Mouse (Mus musculus): ENCODE data around the gene Hamp. TPM values are rescaled to one million over a fixed set of nuclear protein-coding genes. Genes with fewer than 3 reads are reported as not detected.
"Not testable (repeated sequence)": the region's sequence is repeated elsewhere in the genome, so short reads cannot be mapped to it uniquely, and the experiment has no call there.

The Hamp gene
- total RNA-seq, 2 experiments from 2014 or later = not detected

DNA sequence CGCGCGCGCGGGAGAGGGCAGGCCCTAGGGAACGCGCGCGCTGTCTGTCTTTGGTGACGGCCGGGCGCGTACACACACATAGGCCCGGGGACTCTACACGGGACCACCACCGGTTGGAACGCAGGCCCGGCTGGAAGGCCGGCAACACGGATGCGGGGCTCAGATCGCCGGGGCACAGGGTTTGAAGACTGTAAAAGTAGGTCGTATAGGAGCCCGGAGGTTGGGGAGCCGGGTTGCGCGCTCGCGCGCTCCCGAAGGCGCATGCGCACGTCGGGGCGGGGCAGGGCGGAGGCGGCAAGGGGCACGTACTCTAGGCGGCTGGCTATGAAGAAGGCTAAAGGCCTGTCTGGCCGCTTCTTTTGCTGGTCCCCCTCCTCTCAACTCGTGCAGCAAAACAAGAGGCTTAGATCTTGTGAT, 13.5 kb upstream of the Hamp start:
- peak; percentile 76 for ATAC-seq (replicated peaks; ENCODE audit: low FRiP score, poor library complexity, severe bottlenecking)

DNA sequence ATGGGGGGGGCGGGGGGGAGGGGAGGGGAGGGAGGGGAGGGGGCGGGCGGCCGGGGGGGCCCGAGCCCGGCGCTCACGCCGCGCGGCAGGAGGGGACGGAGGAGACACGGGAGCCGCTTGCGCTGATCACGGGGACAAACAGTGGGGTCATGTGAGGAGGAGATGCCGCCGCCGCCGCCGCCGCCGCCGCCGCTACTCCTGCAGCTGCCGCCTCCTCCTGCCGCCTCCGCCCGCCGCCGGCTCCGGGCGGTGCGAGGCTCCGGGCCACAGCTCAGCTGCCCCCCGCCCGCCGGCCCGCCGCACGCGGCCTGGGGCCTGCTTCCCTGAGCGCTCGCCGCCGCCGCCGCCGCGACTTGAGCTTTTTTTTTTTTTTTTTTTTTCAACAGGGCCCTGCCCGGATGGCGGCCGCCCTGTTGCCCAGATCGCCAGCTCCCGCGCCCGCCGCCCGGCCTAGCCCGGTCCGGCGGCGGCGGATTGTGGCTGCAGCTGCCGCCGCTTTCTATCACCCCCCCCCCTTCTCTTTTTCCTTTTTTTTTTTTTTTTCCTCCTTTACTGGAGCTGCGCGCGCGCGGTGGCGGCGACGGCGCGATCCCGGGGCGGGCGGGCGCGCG, 13.0 kb upstream of the Hamp start, which contains the start of gene Usf2:
Gene Usf2, minus strand, starts transcription at position 48 of the 611 bp plus-strand sequence.
- 0 out of 2 replicates have a peak, but pooled peaks have one; percentile 32 for ATAC-seq (replicated peaks; ENCODE audit: low FRiP score, poor library complexity, severe bottlenecking)

DNA sequence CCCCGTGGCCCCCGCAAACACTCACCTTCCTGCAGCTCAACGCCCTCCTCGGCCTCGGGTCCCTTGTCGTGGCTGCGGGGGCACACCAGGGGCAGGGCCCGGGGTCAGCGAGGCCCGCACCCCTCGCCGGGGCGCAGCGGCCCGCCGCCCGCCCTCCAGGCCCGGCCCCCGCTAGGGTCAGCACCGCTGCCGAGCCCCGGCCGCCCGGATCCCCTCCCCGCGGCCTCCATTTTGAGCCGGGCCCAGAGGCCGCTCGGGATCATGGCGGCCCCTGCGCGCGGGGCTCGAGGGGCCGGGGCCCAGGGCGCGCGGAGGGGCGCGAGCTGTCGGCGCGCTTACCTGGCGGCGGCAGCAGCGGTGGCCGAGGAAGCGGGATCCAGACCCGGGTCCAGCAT, 12.5 kb upstream of the Hamp start:
- no peak for ATAC-seq (replicated peaks; ENCODE audit: low FRiP score, poor library complexity, severe bottlenecking)

DNA sequence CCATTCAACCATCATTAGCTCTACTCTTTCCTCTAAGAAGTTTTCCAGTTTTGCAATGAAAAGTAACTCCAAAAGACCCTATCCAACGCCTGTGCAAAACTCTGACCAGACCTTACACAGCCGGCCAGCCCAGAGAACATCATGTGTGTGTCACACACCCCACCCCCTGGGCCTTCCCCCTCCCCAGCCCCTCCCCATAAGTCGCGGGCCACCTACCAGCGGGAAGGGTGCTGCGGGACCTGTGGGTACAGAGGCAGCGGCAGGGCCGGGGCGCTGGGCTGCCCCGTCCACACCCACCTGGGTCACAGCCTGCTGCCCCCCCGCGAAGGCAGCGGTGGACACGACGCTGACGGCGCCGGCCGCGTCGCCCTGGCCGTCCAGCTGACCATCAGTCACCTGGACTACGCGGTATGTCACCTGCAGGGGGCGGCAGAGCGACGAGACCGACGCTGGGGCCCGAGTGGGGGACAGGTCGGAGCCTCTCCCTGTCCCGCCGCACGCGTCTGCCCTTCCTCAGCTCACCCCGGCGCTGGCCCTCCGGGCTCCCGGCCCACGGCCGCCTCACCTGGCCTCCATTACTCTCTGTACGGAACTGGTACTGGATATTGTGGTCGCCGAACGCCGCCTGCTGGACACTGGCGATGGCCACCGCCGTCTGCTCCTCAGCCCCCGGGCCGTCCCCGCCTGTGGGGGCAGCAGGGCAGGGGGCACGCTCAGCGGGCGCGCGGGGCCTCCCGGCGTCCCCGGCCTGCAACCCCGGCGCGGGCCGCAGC, 11.9 kb upstream of the Hamp start:
- ATAC-seq (replicated peaks; ENCODE audit: low FRiP score, poor library complexity, severe bottlenecking) = peak; percentile 77

DNA sequence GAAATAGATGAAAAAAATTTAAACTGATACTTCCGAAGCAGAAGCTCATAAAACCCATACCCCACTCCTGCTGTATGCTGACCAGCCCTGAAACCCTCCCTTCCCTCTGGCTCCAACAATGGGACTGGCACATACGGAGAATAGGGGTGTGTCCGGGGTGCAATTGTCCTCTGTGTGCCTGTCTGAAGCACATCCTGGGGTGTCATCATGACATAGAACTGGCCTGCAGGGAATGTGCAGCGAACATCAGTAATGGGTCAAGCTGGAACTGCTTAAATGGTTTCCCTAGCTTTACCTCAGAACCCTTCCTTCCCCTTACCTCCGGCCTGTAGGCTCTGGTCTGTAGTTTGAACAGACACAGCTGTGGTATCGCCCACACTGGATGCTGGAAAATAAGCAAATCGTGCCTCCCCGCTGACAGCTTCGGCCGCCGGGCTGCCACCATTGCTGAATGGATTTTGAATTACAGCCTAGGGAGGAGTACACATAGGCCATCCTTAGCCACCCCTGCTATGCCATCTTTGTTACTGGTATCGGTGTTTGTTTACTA, 11.2 kb upstream of the Hamp start:
- no peak for ATAC-seq (replicated peaks; ENCODE audit: low FRiP score, poor library complexity, severe bottlenecking)

DNA sequence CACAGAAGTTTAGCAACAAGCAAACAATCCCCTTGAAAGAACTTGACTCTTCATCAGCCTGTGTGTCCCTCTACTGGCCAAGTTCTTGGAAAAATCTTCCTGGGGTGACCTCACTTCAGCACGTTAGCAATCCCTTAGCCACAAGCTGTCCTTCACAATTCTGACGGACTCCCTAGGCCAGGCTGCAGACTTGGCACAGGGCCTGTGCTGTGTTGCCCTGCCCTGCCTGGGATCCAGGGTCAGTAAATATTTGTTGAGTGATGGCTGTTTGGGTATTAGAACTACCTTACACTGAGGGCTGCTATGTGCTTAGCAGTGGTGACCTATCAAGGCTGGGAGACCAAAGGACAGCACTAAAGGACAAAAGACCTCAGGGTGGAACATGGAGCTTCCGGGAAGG, 10.2 kb upstream of the Hamp start:
- no peak for ATAC-seq (replicated peaks; ENCODE audit: low FRiP score, poor library complexity, severe bottlenecking)

DNA sequence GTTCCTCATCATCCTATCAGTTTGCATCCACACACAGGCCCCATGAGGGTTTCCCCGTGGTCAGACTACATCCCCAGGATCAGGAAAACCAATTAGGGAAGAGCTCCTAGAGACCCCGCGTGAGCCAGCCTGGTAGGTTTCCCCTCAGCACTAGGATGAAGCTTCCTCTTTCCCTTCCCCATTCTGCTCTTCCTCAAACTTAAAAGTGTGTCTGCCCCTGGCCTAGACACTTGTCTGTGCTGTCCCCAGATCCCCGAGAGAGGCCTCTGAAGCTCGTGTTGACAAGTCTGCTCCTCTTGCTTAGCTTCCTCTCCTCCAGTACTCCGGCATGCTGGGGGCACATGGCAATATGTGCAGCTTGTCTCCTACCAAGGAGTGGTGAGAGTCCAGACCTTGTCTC, 9.6 kb upstream of the Hamp start:
- ATAC-seq (replicated peaks; ENCODE audit: low FRiP score, poor library complexity, severe bottlenecking) = no peak

DNA sequence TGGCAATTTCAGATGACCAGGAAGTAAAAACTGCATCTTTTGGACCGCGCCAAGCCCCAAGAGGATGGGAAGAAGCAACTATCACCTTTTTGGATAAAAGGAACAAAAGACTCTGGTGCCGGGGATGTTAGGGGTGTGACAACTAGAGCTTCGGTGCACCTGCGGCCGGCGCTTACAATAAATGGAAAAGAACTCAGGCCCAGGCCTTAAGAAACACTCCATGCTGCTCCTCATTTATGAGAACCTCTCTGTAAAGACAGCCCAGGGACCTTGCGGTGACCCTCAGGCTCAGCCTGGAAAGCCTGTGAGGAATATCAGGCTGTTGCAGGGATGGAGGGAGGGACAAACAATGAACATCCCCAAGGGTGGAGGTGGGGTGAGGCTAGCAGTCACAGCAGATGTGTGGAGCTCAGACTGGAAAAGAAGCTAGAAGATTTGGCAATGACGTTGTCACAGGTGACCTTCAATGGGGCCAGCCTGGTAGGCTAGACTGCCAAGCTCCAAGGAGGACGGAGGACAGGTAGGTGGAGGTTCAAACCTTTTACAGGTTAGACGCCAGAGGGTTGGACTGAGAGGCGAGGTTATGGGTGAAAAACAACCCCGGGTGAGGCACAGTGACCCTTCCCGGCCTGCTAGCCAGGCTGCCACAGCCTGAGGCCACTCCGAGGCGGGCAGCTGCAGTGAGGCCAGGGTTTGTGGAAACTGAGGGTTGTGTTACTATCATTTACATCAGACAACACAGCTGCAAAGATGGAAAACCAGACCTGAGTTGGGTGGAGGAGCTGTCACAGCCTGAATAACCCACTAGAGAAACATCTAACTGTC, 8.8 kb upstream of the Hamp start:
- no peak for ATAC-seq (replicated peaks; ENCODE audit: low FRiP score, poor library complexity, severe bottlenecking)

DNA sequence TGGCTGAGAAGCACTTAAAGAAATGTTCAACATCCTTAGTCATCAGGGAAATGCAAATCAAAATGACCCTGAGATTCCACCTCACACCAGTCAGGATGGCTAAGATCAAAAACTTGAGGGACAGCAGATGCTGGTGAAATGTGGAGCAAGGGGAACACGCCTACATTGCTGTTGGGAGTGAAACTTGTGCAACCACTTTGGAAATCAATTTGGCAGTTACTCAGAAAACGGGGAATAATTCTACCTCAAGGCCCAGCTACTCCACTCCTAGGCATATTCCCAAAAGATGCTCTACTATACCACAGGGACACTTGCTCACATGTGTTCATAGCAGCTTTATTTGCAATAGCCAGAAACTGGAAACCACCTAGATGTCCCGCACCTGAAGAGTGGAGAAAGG, 6.1 kb upstream of the Hamp start:
- not testable (repeated sequence) for ATAC-seq (replicated peaks; ENCODE audit: low FRiP score, poor library complexity, severe bottlenecking)

DNA sequence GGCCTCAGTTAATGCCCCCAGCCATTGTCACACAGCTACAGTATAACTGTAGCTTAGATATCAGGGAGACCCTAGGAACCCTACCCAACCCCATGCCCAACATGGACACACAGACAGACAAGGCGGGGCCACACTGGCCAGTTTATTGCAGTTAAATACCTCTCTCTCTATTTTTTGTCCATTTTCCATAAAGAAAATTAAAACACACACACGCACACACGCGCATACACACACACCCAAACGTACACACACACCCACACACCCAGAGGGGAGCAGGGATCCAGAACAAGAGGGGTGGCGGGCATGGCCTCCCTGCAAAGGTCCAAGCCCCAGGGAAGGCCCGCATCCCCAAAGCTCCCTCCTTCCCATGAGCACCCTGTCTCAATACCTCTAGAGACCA, 2.0 kb upstream of the Hamp start:
- no peak for ATAC-seq (replicated peaks; ENCODE audit: low FRiP score, poor library complexity, severe bottlenecking)

DNA sequence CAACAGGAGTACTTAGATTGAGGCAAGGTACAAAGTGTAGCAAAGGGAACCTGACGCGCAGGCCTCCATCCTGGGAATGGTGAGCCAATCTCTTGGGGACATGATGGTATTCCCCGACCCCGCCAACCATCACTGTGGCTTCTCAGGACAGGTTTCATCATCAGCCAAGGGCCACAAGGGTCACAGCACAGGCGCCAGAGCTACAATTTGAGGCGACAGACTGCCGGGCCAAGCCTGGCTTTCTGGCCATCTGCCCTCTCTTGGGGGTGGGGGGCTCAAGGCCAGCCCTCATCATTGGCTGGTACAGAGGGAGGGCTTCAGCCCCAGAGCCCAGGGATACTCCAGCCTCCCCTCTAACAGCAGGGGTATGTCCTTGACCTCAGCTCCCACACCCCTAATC, 1.6 kb upstream of the Hamp start:
- ATAC-seq (replicated peaks; ENCODE audit: low FRiP score, poor library complexity, severe bottlenecking) = not testable (repeated sequence)

DNA sequence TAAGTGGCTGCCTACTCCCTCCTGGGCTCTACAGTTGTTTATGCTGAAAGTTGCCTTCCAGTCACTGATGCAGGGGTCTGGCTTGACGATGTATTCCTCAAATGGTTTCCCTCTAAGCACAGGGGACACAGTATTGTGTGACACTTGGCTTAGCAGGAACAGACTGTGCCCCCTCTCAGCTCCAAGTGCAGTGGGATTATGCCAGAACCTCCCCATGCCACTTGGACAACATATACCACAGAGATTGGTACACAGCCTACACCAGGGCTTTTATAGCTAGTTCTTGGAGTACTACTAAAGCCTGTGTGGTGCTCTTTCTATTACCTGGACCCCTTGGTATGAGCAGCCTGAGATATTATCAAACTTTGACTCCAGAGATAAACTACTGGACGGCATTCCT, 874 bp upstream of the Hamp start:
- not testable (repeated sequence) for ATAC-seq (replicated peaks; ENCODE audit: low FRiP score, poor library complexity, severe bottlenecking)

DNA sequence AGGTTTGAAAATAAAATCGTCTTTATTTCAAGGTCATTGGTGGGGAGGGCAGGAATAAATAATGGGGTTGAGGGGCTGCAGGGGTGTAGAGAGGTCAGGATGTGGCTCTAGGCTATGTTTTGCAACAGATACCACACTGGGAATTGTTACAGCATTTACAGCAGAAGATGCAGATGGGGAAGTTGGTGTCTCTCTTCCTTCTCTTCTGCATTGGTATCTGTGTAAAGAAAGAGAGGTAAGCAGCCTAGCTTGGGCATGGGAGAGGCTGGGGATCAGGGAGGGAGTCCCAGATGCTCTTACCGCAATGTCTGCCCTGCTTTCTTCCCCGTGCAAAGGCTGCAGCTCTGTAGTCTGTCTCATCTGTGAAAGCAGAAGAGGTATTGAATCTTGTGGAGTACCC, 1.5 kb downstream of the Hamp start:
- not testable (repeated sequence) for ATAC-seq (replicated peaks; ENCODE audit: low FRiP score, poor library complexity, severe bottlenecking)

DNA sequence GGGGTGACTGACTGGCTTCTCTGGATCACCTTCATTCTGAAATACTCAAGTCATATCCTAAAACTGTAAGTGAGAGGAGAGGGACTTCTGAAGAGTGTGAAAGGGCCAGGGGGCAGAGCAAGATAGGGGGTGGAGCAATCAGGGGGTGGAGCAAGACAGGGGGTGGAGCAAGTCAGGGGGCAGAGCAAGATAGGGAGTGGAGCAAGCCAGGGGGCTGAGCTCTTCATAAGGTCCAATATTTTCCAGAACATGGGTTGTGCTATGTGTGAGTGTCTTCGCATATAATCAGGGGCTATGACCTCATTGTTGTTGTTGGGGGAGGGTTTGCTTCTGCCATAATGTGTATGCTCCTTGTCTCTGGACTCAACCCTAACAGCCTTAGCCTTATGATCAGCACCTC, 3.8 kb downstream of the Hamp start:
- not testable (repeated sequence) for ATAC-seq (replicated peaks; ENCODE audit: low FRiP score, poor library complexity, severe bottlenecking)

DNA sequence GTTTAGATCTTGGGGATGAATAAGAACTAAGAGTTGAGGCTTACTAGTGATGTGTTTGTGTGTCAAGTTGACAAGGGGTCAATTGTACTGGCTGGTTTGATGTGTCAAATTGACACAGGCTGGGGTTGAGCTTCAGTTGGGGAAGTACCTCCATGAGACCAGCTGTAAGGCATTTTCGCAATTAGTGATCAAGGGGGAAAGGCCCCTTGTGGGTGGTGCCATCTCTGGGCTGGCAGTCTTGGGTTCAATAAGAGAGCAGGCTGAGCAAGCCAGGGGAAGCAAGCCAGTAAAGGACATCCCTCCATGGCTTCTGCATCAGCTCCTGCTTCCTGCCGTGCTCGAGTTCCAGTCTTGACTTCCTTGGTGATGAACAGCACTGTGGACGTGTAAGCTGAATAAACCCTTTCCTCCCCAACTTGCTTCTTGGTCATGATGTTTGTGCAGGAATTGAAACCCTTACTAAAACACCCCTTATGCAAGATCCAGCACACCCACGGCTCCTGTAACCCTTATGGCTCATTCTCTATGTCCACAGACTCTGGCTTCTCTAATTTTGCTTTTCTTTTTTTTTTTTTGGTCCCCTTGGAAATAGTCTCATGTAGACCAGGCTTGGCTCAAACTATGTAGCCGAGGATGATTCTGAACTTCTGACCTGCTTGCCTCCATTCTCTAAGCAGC, 8.3 kb downstream of the Hamp start:
- not testable (repeated sequence) for ATAC-seq (replicated peaks; ENCODE audit: low FRiP score, poor library complexity, severe bottlenecking)

DNA sequence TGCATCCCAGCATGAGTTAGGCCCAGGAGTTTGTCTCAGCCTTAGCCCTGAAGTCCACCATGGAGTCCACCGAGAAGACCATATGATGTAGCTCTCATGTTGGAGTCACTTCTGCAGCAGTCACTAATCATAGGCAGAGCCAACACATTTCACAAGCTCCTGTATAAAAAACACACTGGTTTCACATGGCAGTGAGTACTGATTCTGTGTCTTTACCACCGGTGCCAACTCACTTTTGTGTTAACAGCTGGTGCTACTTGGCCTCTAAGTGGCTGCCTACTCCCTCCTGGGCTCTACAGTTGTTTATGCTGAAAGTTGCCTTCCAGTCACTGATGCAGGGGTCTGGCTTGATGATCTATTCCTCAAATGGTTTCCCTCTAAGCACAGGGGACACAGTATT, 19.3 kb downstream of the Hamp start, which contains the start of gene Hamp2:
Gene Hamp2, minus strand, starts transcription at position 101 of the 400 bp plus-strand sequence.
- not testable (repeated sequence) for ATAC-seq (replicated peaks; ENCODE audit: low FRiP score, poor library complexity, severe bottlenecking)

DNA sequence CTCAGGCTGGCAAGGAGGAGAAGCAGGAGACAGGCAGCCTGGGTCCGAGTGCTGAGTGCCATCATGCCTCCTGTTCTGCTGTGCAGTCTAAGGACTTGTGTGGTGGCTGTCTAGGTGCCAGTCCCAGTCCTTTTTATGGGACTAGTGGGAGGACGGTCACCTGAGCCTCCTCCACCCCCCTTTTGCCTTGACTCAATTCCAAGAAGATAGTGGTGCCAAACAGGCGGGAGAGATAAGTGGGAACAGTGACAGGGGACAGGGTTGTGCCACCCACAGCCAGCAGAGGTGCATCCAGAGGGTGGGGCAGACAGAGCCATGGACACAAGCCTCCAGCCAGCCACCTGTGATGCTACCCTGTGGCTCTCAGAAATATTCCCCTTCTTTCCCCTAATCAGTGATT, 19.8 kb downstream of the Hamp start:
- no peak for ATAC-seq (replicated peaks; ENCODE audit: low FRiP score, poor library complexity, severe bottlenecking)

DNA sequence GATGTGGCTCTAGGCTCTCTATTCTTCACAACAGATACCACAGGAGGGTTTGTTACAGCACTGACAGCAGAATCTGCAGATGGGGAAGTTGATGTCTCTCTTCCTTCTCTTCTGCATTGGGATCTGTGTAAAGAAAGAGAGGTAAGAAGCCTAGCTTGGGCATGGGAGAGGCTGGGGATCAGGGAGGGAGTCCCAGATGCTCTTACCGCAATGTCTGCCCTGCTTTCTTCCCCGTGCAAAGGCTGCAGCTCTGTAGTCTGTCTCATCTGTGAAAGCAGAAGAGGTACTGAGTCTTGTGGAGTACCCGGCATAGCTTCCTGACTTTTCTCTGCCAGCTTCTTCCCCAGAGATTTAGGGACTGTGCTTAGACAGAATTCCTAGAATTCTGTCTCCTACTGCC, 21.3 kb downstream of the Hamp start:
- ATAC-seq (replicated peaks; ENCODE audit: low FRiP score, poor library complexity, severe bottlenecking) = not testable (repeated sequence)

DNA sequence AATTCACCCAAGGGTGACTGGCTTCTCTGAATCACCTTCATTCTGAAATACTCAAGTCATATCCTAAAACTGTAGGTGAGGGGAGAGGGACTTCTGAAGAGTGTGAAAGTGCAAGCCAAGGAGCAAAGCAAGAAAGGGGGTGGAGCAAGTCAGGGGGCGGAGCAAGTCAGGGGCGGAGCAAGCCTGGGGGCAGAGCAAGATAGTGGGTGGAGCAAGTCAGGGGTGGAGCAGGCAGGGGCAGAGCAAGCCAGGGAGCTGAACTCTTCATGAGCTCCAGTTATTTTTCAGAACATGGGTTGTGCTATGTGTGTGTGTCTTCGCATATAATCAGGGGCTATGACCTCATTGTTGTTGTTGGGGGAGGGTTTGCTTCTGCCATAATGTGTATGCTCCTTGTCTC, 23.6 kb downstream of the Hamp start:
- ATAC-seq (replicated peaks; ENCODE audit: low FRiP score, poor library complexity, severe bottlenecking) = no peak; the same call in 1 of the 2 replicates

DNA sequence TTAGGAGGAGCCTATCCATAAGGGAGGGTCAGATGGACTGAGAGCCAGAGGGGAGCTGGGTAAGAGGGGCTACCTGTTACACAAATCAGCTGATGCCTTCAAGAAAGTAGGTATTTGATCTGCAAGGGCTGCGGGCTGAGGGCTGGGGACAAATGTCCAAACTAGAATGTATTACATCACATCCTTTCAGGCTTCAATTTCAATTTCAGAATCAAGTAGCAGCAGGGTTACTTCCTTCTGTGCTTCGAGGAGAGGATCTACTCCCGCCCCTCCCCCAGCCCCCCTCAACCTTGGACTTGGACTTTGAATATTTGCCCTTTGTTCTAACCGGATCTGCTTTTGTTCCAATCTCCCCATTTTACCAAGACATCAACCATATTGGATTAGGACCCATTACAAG, 26.6 kb downstream of the Hamp start:
- ATAC-seq (replicated peaks; ENCODE audit: low FRiP score, poor library complexity, severe bottlenecking) = no peak

All from erythroid progenitor cell, adult 5-6 weeks (primary cell).